Mouse (Mus musculus): ENCODE data around the gene Skp1a. TPM values are rescaled to one million over a fixed set of nuclear protein-coding genes. Genes with fewer than 3 reads are reported as not detected.

The Skp1a gene
- polyA plus RNA-seq, 2 experiments from 2014 or later, result 212 to 326 TPM

GRCm38 (mm10) chr11:52255077-52255476, 23.3 kb downstream of the Skp1a start:
- no peak for ATAC-seq

GRCm38 (mm10) chr11:52257376-52257775, 25.6 kb downstream of the Skp1a start:
- no peak for ATAC-seq

GRCm38 (mm10) chr11:52258711-52259110, 26.9 kb downstream of the Skp1a start:
- no peak for ATAC-seq

- no peak for ATAC-seq
Observed at GRCm38 (mm10) chr11:52260878-52261277, 29.1 kb downstream of the Skp1a start.

GRCm38 (mm10) chr11:52261937-52262336, 30.1 kb downstream of the Skp1a start:
- ATAC-seq, result no peak

GRCm38 (mm10) chr11:52262338-52262737, 30.5 kb downstream of the Skp1a start:
- ATAC-seq, result no peak

- no peak for ATAC-seq
Observed at GRCm38 (mm10) chr11:52264871-52265270, 33.1 kb downstream of the Skp1a start.

- peak; percentile 72 for ATAC-seq
Observed at GRCm38 (mm10) chr11:52265616-52266307, 34.0 kb downstream of the Skp1a start.

- no peak for ATAC-seq
Observed at GRCm38 (mm10) chr11:52267271-52267670, 35.5 kb downstream of the Skp1a start.

- peak; percentile 56 for ATAC-seq
Observed at GRCm38 (mm10) chr11:52268104-52268835, 36.5 kb downstream of the Skp1a start.

GRCm38 (mm10) chr11:52269841-52270240, 38.0 kb downstream of the Skp1a start:
- ATAC-seq, result no peak

GRCm38 (mm10) chr11:52271765-52272495, 40.1 kb downstream of the Skp1a start:
- ATAC-seq, result no peak

GRCm38 (mm10) chr11:52272619-52273018, 40.8 kb downstream of the Skp1a start:
- ATAC-seq, result no peak

GRCm38 (mm10) chr11:52273183-52273941, 41.6 kb downstream of the Skp1a start:
- ATAC-seq, result no peak

GRCm38 (mm10) chr11:52273942-52274330, 42.1 kb downstream of the Skp1a start:
- peak; percentile 27 for ATAC-seq

- ATAC-seq, result peak; percentile 25
Observed at GRCm38 (mm10) chr11:52274456-52275112, 42.8 kb downstream of the Skp1a start.

- ATAC-seq, result peak; percentile 76
Observed at GRCm38 (mm10) chr11:52275366-52275765, 43.6 kb downstream of the Skp1a start.

- peak; percentile 1 for ATAC-seq
Observed at GRCm38 (mm10) chr11:52275774-52276555, 44.2 kb downstream of the Skp1a start.

GRCm38 (mm10) chr11:52276961-52277391, 45.2 kb downstream of the Skp1a start:
- no peak for ATAC-seq

- no peak for ATAC-seq
Observed at GRCm38 (mm10) chr11:52277433-52278150, 45.8 kb downstream of the Skp1a start.
